Mouse (Mus musculus): Measurements from ENCODE around the gene BC049762. TPM values are rescaled to one million over a fixed set of nuclear protein-coding genes. Genes with fewer than 3 reads are reported as not detected.

Gene BC049762
- total RNA-seq, 2 experiments from 2014 or later = 0.63 to 0.82 TPM

GRCm38 (mm10) chr11:51219396-51219980 is 43.4 kb downstream of the BC049762 start:
- no peak for DNase-seq

- DNase-seq = no peak
Observed at GRCm38 (mm10) chr11:51214021-51214420, 48.8 kb downstream of the BC049762 start.

- no peak for DNase-seq
Observed at GRCm38 (mm10) chr11:51211426-51211825, 51.4 kb downstream of the BC049762 start.

GRCm38 (mm10) chr11:51207758-51208157 is 55.1 kb downstream of the BC049762 start:
- DNase-seq = no peak

Other genes with a start within 250 kb of the BC049762 start
- under 1 TPM; 0.09 to 0.33 TPM for gene Olfr54, start 248.8 kb downstream of the BC049762 start, total RNA-seq (2021)
- gene Olfr1375, start 214.9 kb downstream of the BC049762 start, total RNA-seq (2021) = not detected
- gene Zfp354a, start 203.8 kb downstream of the BC049762 start, total RNA-seq (2021) = 1 to 10 TPM; 4.5 to 5.8 TPM
- gene Gm12569, start 42.6 kb downstream of the BC049762 start, total RNA-seq (2021) = not detected
- gene Clk4, start 1.3 kb downstream of the BC049762 start, total RNA-seq (2021) = 10 to 100 TPM; 61.2 to 87.1 TPM
- 10 to 100 TPM in 1 of 2 experiments, 1 to 10 TPM in 1; 8.6 to 11.0 TPM for gene Col23a1, start 26.9 kb upstream of the BC049762 start, total RNA-seq (2021)

Measured in adrenal gland, postnatal 10 days (tissue).